Mouse (Mus musculus): ENCODE results near the gene Krt16. TPM values are rescaled to one million over a fixed set of nuclear protein-coding genes. Genes with fewer than 3 reads are reported as not detected.

Krt16 gene
- polyA plus RNA-seq, 1 experiment from 2014 or later: not detected

DNA sequence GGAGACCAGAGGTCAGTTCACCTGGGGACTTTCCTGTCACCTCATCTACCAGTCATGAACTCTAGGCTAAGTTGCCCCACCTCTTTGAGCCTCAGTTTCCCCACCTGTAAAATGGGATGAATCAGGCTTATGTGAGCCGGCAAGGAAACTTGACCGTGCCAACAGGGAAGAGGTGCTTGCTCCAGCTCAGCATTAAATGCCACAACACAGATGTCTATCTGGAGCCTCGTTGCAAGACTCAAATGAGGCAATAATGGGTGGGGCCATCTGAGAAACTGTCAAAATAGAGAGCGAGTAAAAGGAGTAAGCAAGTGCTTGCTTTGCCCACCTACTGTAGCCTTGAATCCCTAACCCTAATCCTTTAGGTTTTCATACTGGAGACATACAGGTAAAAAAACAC, 29.4 kb downstream of the Krt16 start:
- ATAC-seq: no peak
- 82% methylated on average over 4 of the region's 4 CpGs for WGBS
- no peak overlapping the region for H3K4me2 ChIP-seq (ENCODE audit: low read depth, low read length)

DNA sequence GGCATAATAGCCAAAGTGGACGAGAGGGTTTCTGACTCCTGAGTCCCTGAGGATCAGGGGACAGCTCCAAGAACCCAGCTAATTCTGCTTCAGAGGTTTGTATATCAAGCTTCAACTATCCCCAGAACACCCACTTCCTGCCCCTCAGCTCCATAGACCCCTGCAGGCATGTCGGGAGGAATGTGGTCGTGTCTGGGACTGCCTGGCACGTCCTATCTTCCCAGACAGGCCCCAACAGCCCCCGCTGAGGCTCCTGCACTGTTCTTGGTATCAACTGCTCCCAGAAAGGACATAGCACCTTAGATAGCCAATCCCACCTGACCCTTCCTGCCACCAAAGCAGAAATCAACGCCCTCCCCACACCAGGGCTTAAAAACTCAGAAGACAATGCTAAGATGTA, 40.2 kb downstream of the Krt16 start:
- no peak overlapping the region for H3K27ac ChIP-seq (ENCODE audit: low read length)
- no peak overlapping the region for H3K4me2 ChIP-seq (ENCODE audit: low read depth, low read length)
- H3K9me3 ChIP-seq (ENCODE audit: control insufficient read depth, low read length): no peaks in the 10 kb centered on the region
- no peaks in the 10 kb centered on the region for H3K4me1 ChIP-seq (ENCODE audit: control insufficient read depth, insufficient read depth, low read length)
- no peak overlapping the region for H3K9ac ChIP-seq (ENCODE audit: low read depth, low read length)
- no peak for ATAC-seq
- 40% methylated on average over 6 of the region's 6 CpGs for WGBS
- H3K27me3 ChIP-seq (replicated peaks; ENCODE audit: control insufficient read depth, insufficient read depth, low read length): 0 out of 2 replicates have a peak, but pooled peaks cover 4% of the 10 kb centered on the region
- H3K4me3 ChIP-seq (ENCODE audit: low read length): no peak overlapping the region
- H3K36me3 ChIP-seq (ENCODE audit: control insufficient read depth, insufficient read depth, low read length): no peaks in the 10 kb centered on the region

More for the DNA sequence above, 29.4 kb downstream of the Krt16 start:
- no peaks in the 10 kb centered on the region for H3K9me3 ChIP-seq (ENCODE audit: control insufficient read depth, low read length)
- no peak overlapping the region for H3K27ac ChIP-seq (ENCODE audit: low read length)
- H3K4me3 ChIP-seq (ENCODE audit: low read length): no peak overlapping the region
- 0 out of 2 replicates have a peak, but pooled peaks cover 3% of the 10 kb centered on the region for H3K27me3 ChIP-seq (replicated peaks; ENCODE audit: control insufficient read depth, insufficient read depth, low read length)
- no peaks in the 10 kb centered on the region for H3K36me3 ChIP-seq (ENCODE audit: control insufficient read depth, insufficient read depth, low read length)
- no peak overlapping the region for H3K9ac ChIP-seq (ENCODE audit: low read depth, low read length)
- H3K4me1 ChIP-seq (ENCODE audit: control insufficient read depth, insufficient read depth, low read length): no peaks in the 10 kb centered on the region

DNA sequence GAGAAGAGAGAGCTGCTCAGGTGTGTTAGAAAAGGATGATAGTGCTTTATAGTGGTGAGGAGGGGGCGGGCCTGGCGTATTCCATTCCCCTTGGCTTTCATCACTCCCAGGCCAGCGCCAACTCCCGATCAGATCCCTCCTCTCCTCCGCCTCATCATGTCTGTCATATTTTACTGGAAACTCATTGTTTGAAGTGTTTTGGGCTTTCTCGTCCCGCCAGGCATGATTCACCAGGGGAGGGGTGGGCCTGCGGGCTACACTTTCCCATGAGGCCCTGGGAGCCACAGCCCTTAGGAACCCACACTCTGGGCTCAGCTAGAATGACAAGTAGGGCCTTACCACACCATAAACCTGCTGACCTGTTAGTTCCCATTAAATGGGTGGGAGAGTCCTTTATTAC, 41.2 kb downstream of the Krt16 start, which contains the start of gene Krt14:
Gene Krt14, minus strand, starts transcription at position 51 of the 400 bp plus-strand sequence.
- Histone ChIP-seq H3K4me3 (ENCODE audit: low read length) (no peak within 1 kb of the TSS), H3K4me2 (ENCODE audit: low read depth, low read length) (no peak within 1 kb of the TSS), H3K36me3 (ENCODE audit: control insufficient read depth, insufficient read depth, low read length) (no peaks in the 10 kb centered on the region), H3K27ac (ENCODE audit: low read length) (no peak within 1 kb of the TSS), H3K4me1 (ENCODE audit: control insufficient read depth, insufficient read depth, low read length) (no peaks in the 10 kb centered on the region), H3K9me3 (ENCODE audit: control insufficient read depth, low read length) (no peaks in the 10 kb centered on the region), H3K9ac (ENCODE audit: low read depth, low read length) (no peak within 1 kb of the TSS), H3K27me3 (replicated peaks; ENCODE audit: control insufficient read depth, insufficient read depth, low read length) (0 out of 2 replicates have a peak, but pooled peaks cover 4% of the 10 kb centered on the region)
- 82% methylated on average over 8 of the region's 8 CpGs for WGBS
- ATAC-seq: no peak

DNA sequence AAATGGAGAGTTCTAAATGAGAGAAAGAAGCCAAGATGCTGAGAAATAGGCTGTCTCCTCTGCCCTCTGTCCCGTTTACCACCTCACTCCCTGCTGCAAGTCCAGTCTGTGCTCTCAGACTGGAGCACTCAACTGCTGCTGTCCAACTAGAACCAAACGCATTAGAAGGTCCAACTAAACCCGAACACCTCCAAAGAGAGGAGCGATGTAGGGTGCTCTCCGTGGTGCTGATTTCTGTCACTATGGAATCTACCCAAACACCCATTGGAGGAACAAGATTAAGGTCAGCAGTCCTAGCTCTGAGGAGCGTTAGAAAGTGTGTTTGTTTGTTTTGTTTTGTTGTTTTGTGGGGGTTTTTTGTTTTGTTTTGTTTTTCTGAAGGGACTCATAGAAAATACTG, 45.3 kb downstream of the Krt16 start:
- Histone ChIP-seq H3K4me3 (ENCODE audit: low read length) (no peak overlapping the region), H3K4me2 (ENCODE audit: low read depth, low read length) (no peak overlapping the region), H3K27ac (ENCODE audit: low read length) (no peak overlapping the region), H3K4me1 (ENCODE audit: control insufficient read depth, insufficient read depth, low read length) (no peaks in the 10 kb centered on the region), H3K27me3 (replicated peaks; ENCODE audit: control insufficient read depth, insufficient read depth, low read length) (0 out of 2 replicates have a peak, but pooled peaks cover 4% of the 10 kb centered on the region), H3K9ac (ENCODE audit: low read depth, low read length) (no peak overlapping the region), H3K36me3 (ENCODE audit: control insufficient read depth, insufficient read depth, low read length) (no peaks in the 10 kb centered on the region), H3K9me3 (ENCODE audit: control insufficient read depth, low read length) (no peaks in the 10 kb centered on the region)
- WGBS: 17% methylated on average over 6 of the region's 6 CpGs
- no peak for ATAC-seq

DNA sequence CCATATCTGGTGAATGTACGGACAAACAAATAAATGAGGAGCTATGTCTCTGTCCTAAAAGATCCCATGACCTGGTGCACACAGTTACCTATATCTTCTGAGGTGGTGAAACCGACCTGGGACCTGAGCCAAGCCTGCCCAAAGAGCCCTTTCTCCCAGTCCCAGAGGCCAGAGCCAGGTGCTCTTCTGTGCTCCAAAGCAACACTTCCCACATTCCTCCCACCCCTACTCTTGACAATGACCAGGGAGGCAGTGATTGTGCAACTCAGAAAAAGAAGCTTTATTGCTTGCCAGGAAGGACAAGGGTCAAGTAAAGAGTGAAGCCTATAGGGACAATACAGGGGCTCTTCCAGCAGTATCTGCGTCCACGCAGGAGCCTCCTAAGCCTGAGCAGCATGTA, 45.8 kb downstream of the Krt16 start:
- Histone ChIP-seq H3K4me2 (ENCODE audit: low read depth, low read length) (no peak overlapping the region), H3K4me1 (ENCODE audit: control insufficient read depth, insufficient read depth, low read length) (no peaks in the 10 kb centered on the region), H3K9ac (ENCODE audit: low read depth, low read length) (no peak overlapping the region), H3K4me3 (ENCODE audit: low read length) (no peak overlapping the region), H3K36me3 (ENCODE audit: control insufficient read depth, insufficient read depth, low read length) (no peaks in the 10 kb centered on the region), H3K27me3 (replicated peaks; ENCODE audit: control insufficient read depth, insufficient read depth, low read length) (0 out of 2 replicates have a peak, but pooled peaks cover 4% of the 10 kb centered on the region), H3K9me3 (ENCODE audit: control insufficient read depth, low read length) (no peaks in the 10 kb centered on the region), H3K27ac (ENCODE audit: low read length) (no peak overlapping the region)
- WGBS: 71% methylated on average over 4 of the region's 4 CpGs
- peak; percentile 48; the same call in 1 of the 2 replicates for ATAC-seq

DNA sequence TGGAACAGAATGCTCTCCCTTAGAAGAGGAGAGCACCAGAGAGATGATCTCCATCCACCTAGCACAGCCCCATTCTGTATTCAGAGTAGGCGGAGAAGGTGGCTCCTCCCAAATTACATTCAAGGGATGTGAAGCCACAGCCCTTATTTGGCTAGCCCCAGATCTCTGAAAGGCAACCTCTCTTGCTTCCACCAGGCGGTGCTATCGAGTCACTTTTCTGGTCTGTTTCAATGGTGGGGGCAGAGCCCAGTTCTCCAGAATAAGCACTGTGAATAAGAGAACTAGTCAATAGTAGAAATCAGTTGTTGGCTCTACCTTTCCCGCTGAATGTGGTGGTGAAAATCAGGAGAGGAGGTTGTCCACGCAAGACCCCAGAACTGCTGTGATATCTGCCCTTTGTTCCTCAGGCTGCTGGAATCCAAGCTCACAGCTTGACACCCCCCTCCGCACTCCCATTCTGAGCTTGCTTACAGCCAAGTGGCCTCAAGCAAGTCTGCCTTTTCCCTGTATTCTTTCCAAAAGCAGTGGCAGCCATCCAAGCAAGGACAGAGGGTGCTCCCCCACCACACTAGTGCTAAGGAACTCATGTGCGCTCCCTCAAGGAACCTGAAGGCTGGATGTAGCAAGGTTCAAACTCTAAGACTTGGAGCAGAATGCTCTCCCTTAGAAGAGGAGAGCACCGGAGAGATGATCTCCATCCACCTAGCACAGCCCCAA, 48.4 kb downstream of the Krt16 start:
- Histone ChIP-seq H3K27me3 (replicated peaks; ENCODE audit: control insufficient read depth, insufficient read depth, low read length) (0 out of 2 replicates have a peak, but pooled peaks cover 4% of the 10 kb centered on the region), H3K9me3 (ENCODE audit: control insufficient read depth, low read length) (no peaks in the 10 kb centered on the region), H3K36me3 (ENCODE audit: control insufficient read depth, insufficient read depth, low read length) (no peaks in the 10 kb centered on the region), H3K4me3 (ENCODE audit: low read length) (no peak overlapping the region), H3K4me1 (ENCODE audit: control insufficient read depth, insufficient read depth, low read length) (no peaks in the 10 kb centered on the region), H3K4me2 (ENCODE audit: low read depth, low read length) (no peak overlapping the region), H3K27ac (ENCODE audit: low read length) (no peak overlapping the region), H3K9ac (ENCODE audit: low read depth, low read length) (no peak overlapping the region)
- no peak for ATAC-seq
- WGBS: 45% methylated on average over 8 of the region's 8 CpGs

DNA sequence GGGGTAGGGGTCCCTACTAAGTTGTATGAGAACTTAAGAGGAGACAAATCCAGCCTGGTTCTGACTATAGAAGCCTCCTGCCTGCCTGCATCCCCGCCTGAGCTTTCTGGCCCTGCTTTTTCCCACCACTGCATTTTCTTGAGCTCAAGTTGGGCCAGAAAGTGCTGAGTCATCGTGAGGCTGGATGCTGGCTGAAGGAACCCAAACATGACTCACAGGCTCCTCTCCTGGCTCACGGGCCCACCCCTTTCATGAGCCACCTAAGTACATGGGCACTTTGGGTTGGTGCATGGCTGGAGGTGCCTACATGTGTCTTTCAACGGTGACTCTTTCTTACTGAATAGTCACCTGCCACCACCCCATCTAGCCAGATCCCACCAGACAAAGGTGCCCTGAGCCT, 50.0 kb downstream of the Krt16 start:
- Histone ChIP-seq H3K27ac (ENCODE audit: low read length) (no peak overlapping the region), H3K4me2 (ENCODE audit: low read depth, low read length) (no peak overlapping the region), H3K9me3 (ENCODE audit: control insufficient read depth, low read length) (no peaks in the 10 kb centered on the region), H3K4me1 (ENCODE audit: control insufficient read depth, insufficient read depth, low read length) (no peaks in the 10 kb centered on the region), H3K4me3 (ENCODE audit: low read length) (no peak overlapping the region), H3K27me3 (replicated peaks; ENCODE audit: control insufficient read depth, insufficient read depth, low read length) (no peaks in the 10 kb centered on the region), H3K36me3 (ENCODE audit: control insufficient read depth, insufficient read depth, low read length) (no peaks in the 10 kb centered on the region), H3K9ac (ENCODE audit: low read depth, low read length) (no peak overlapping the region)
- 68% methylated on average over 4 of the region's 4 CpGs for whole genome bisulfite sequencing
- no peak for ATAC-seq

Other genes starting within 250 kb of the Krt16 start
- gene Krt33a, start 232.7 kb downstream of the Krt16 start, polyA plus RNA-seq (2015; fragmentation: Nextera tagmentation; extraction: Ambion mirVana): not detected in 2 replicates
- gene Krt33b, start 219.0 kb downstream of the Krt16 start, polyA plus RNA-seq (2015; fragmentation: Nextera tagmentation; extraction: Ambion mirVana): not detected in 2 replicates
- gene Krt34, start 207.3 kb downstream of the Krt16 start, polyA plus RNA-seq (2015; fragmentation: Nextera tagmentation; extraction: Ambion mirVana): not detected in 2 replicates
- not detected in 2 replicates for gene Krt31, start 198.4 kb downstream of the Krt16 start, polyA plus RNA-seq (2015; fragmentation: Nextera tagmentation; extraction: Ambion mirVana)
- not detected in 2 replicates for gene Krt32, start 160.7 kb downstream of the Krt16 start, polyA plus RNA-seq (2015; fragmentation: Nextera tagmentation; extraction: Ambion mirVana)
- 0.07 and 0.12 TPM in 2 replicates for gene Krt35, start 152.7 kb downstream of the Krt16 start, polyA plus RNA-seq (2015; fragmentation: Nextera tagmentation; extraction: Ambion mirVana)
- gene Krt36, start 143.3 kb downstream of the Krt16 start, polyA plus RNA-seq (2015; fragmentation: Nextera tagmentation; extraction: Ambion mirVana): 0.10 TPM in 1 of 2 replicates, not detected in the other
- 0.29 TPM in 1 of 2 replicates, not detected in the other for gene Krt13, start 127.3 kb downstream of the Krt16 start, polyA plus RNA-seq (2015; fragmentation: Nextera tagmentation; extraction: Ambion mirVana)
- gene Krt15, start 113.0 kb downstream of the Krt16 start, polyA plus RNA-seq (2015; fragmentation: Nextera tagmentation; extraction: Ambion mirVana): 2.2 and 4.5 TPM in 2 replicates
- 884 and 955 TPM in 2 replicates for gene Krt19, start 100.2 kb downstream of the Krt16 start, polyA plus RNA-seq (2015; fragmentation: Nextera tagmentation; extraction: Ambion mirVana)
- gene Krt9, start 55.7 kb downstream of the Krt16 start, polyA plus RNA-seq (2015; fragmentation: Nextera tagmentation; extraction: Ambion mirVana): not detected in 2 replicates
- gene Krt14, start 41.4 kb downstream of the Krt16 start, polyA plus RNA-seq (2015; fragmentation: Nextera tagmentation; extraction: Ambion mirVana): 7.3 and 7.9 TPM in 2 replicates
- gene Krt17, start 12.1 kb upstream of the Krt16 start, polyA plus RNA-seq (2015; fragmentation: Nextera tagmentation; extraction: Ambion mirVana): 11.5 and 11.8 TPM in 2 replicates
- not detected in 2 replicates for gene Krt42, start 21.0 kb upstream of the Krt16 start, polyA plus RNA-seq (2015; fragmentation: Nextera tagmentation; extraction: Ambion mirVana)
- 1,811 and 1,878 TPM in 2 replicates for gene Eif1, start 71.0 kb upstream of the Krt16 start, polyA plus RNA-seq (2015; fragmentation: Nextera tagmentation; extraction: Ambion mirVana)
- gene Gast, start 85.5 kb upstream of the Krt16 start, polyA plus RNA-seq (2015; fragmentation: Nextera tagmentation; extraction: Ambion mirVana): 0.77 and 0.80 TPM in 2 replicates
- 12.6 and 13.5 TPM in 2 replicates for gene Hap1, start 107.2 kb upstream of the Krt16 start, polyA plus RNA-seq (2015; fragmentation: Nextera tagmentation; extraction: Ambion mirVana)
- 165 and 179 TPM in 2 replicates for gene Jup, start 148.9 kb upstream of the Krt16 start, polyA plus RNA-seq (2015; fragmentation: Nextera tagmentation; extraction: Ambion mirVana)
- 36.9 and 38.5 TPM in 2 replicates for gene P3h4, start 165.9 kb upstream of the Krt16 start, polyA plus RNA-seq (2015; fragmentation: Nextera tagmentation; extraction: Ambion mirVana)
- 72.7 and 78.1 TPM in 2 replicates for gene Fkbp10, start 166.8 kb upstream of the Krt16 start, polyA plus RNA-seq (2015; fragmentation: Nextera tagmentation; extraction: Ambion mirVana)
- gene Nt5c3b, start 192.9 kb upstream of the Krt16 start, polyA plus RNA-seq (2015; fragmentation: Nextera tagmentation; extraction: Ambion mirVana): 82.5 and 85.8 TPM in 2 replicates
- gene Klhl10, start 193.0 kb upstream of the Krt16 start, polyA plus RNA-seq (2015; fragmentation: Nextera tagmentation; extraction: Ambion mirVana): 0.37 and 0.39 TPM in 2 replicates
- 4.0 TPM in 2 replicates for gene Klhl11, start 223.8 kb upstream of the Krt16 start, polyA plus RNA-seq (2015; fragmentation: Nextera tagmentation; extraction: Ambion mirVana)

Measured in intestine, embryonic 16.5 days (tissue).